Mouse (Mus musculus) embryonic facial prominence, embryonic 14.5 days (tissue): ENCODE data around the gene Mapkapk3. TPM values are rescaled to one million over a fixed set of nuclear protein-coding genes. Genes with fewer than 3 reads are reported as not detected.

Experiments used
- ATAC-seq: fragments of 200-750 bp; cut with Nextera tagmentation; 2 replicates; pipeline ENCODE4 v1.8.0; 2017; ENCODE audit warnings: low read depth, moderate number of reproducible peaks, moderate TSS enrichment
- DNase-seq: peaks from one replicate; pipeline ENCODE4 v3.0.0-alpha.2; 2015; ENCODE audit warnings: low spot score
- H3K27ac ChIP-seq: fragments of 300-500 bp; sonication (generic); replicated peaks from 2 replicates; pipeline ENCODE4 v1.5.1; 2014; ENCODE audit warnings: low read depth, mild to moderate bottlenecking, low read length, moderate library complexity
- H3K27me3 ChIP-seq: fragments of 300-500 bp; sonication (generic); replicated peaks from 2 replicates; pipeline ENCODE4 v1.6.1; 2014; ENCODE audit warnings: low read length; ENCODE audit not compliant: control insufficient read depth, insufficient read depth
- H3K36me3 ChIP-seq: fragments of 300-500 bp; sonication (generic); 2 replicates; pipeline ENCODE4 v1.6.1; 2014; ENCODE audit warnings: low read length, mixed read lengths; ENCODE audit not compliant: control insufficient read depth, insufficient read depth
- H3K4me1 ChIP-seq: fragments of 300-500 bp; sonication (generic); 2 replicates; pipeline ENCODE4 v1.6.1; 2014; ENCODE audit warnings: antibody characterized with exemption, low read length; ENCODE audit not compliant: control insufficient read depth, insufficient read depth
- H3K4me2 ChIP-seq: fragments of 300-500 bp; sonication (generic); 2 replicates; pipeline ENCODE4 v1.6.1; 2014; ENCODE audit warnings: low read depth, mild to moderate bottlenecking, low read length, moderate library complexity, mixed read lengths
- H3K4me3 ChIP-seq: fragments of 300-500 bp; sonication (generic); 2 replicates; pipeline ENCODE4 v1.5.1; 2014; ENCODE audit warnings: low read depth, mild to moderate bottlenecking, low read length
- H3K9ac ChIP-seq: fragments of 300-500 bp; sonication (generic); 2 replicates; pipeline ENCODE4 v1.6.1; 2014; ENCODE audit warnings: low read depth, mild to moderate bottlenecking, low read length, moderate library complexity, mixed read lengths
- H3K9me3 ChIP-seq: fragments of 300-500 bp; sonication (generic); 2 replicates; pipeline ENCODE4 v1.6.1; 2016; ENCODE audit warnings: low read length; ENCODE audit not compliant: control insufficient read depth
- WGBS: fragments of 180-500 bp; shearing (Covaris S2); extraction: QIAGEN DNeasy Blood & Tissue Kit; methylation state at CpG from one replicate; pipeline ENCODE4 v1.1.7; 2014; 5-methylcytosine and 5-hydroxymethylcytosine counted together
- polyA plus RNA-seq: library from polyadenylated mRNA; unstranded; fragments of >200 nt; fragmentation: Nextera tagmentation; extraction: Ambion mirVana; gene quantifications from 2 replicates; pipeline ENCODE4 v1.2.1, GENCODE M21; 2014

Mapkapk3 gene
- polyA plus RNA-seq, 1 experiment from 2014 or later = 10.1 TPM

DNA sequence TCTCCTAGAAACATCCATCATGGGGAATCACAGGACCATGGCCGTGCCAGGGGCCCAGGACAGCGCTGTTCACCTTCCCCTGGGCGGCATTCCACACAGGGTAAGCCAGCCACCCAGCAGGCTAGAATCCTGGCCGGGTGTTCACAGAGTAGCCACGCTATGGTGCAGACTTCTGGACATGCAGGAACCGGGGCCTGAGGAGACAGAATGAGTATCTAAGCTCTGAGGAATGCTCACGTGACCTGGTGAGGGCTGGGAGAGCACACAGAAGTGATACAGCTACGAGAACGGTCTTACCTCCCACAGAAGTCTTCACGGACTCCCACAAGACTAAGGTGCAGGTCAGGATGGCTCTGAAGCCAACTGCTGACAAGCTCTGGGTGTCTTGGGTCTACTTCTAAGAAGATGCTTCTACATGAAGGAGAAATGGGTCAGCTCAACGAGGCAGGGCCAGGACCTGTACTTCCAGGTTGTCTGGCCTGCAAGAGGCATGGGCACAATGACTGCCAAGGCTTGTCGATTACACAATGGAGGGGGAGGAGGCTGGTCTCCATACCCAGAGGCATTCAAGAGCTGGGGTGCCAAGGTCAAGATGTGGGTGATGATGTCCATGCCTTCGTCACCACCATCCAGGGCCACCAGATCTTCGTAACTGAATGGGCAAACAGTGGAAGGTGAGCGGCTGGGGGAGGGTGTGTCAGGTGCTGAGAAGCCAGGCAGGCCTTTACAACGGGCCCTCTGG lies 38.4 kb upstream of the Mapkapk3 start:
- Histone ChIP-seq H3K4me3 (no peak overlapping the region), H3K4me2 (no peak overlapping the region), H3K27ac (no peak overlapping the region), H3K9me3 (no peaks in the 10 kb centered on the region), H3K4me1 (no peaks in the 10 kb centered on the region), H3K36me3 (peaks cover 10% of the 10 kb centered on the region; the same call in 1 of the 2 replicates), H3K9ac (no peak overlapping the region), H3K27me3 (no peaks in the 10 kb centered on the region)
- DNase-seq = no peak
- ATAC-seq = no peak
- 85% methylated on average over 16 of the region's 16 CpGs for WGBS

DNA sequence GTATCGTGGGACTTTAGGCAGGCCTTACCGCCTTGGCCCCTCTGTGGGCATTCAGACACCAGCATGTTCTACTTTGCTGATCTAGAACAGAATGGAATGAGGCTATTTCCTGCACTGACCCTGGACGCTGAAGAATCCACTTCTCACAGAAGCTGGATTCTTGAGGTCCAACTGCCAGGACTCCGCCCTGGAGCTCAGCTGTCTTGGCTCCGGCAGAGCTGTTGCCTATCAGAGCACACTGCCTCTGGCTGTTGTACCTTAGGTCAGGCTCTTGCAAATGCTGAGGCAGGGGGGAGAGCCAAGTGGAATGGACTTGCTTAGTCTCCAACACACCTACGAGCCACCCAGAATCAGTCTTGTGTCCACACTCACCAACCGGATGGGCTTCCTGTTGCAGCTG lies 36.2 kb upstream of the Mapkapk3 start:
- no peak for ATAC-seq
- H3K9ac ChIP-seq = no peak overlapping the region

GRCm38 (mm10) chr9:107324799-107325561 lies 35.3 kb upstream of the Mapkapk3 start:
- DNase-seq = no peak
- Histone ChIP-seq H3K9me3 (no peaks in the 10 kb centered on the region), H3K4me3 (no peak overlapping the region), H3K27me3 (no peaks in the 10 kb centered on the region), H3K9ac (no peak overlapping the region), H3K4me1 (no peaks in the 10 kb centered on the region), H3K27ac (no peak overlapping the region), H3K4me2 (no peak overlapping the region), H3K36me3 (peaks cover 7% of the 10 kb centered on the region; the same call in 1 of the 2 replicates)
- 55% methylated on average over 4 of the region's 4 CpGs for WGBS
- no peak for ATAC-seq

More for the DNA sequence above, 36.2 kb upstream of the Mapkapk3 start:
- 74% methylated on average over 7 of the region's 7 CpGs for WGBS
- H3K4me3 ChIP-seq = no peak overlapping the region
- no peak overlapping the region for H3K27ac ChIP-seq
- H3K36me3 ChIP-seq = peaks cover 7% of the 10 kb centered on the region; the same call in 1 of the 2 replicates
- no peaks in the 10 kb centered on the region for H3K27me3 ChIP-seq
- H3K4me2 ChIP-seq = no peak overlapping the region
- no peaks in the 10 kb centered on the region for H3K4me1 ChIP-seq
- H3K9me3 ChIP-seq = no peaks in the 10 kb centered on the region
- DNase-seq = no peak

DNA sequence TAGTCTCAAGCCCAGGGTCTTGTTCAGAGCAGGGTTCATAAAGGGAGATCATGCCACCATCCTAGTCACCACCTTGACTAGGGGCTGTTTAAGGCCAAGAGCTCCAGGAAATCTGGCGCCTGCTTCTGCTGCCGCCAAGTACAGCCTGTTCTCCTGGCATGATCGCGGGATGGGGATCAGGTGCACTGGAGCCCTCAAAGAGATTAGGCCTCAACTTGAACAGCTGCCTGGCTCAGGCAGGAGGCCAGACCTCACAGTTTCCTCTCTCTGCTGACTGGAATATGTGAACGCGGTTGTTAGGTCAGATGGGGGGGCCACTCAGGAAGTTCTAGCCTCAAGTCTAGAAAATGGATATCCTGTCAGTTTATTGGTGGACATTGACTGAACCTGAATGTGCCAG lies 33.9 kb upstream of the Mapkapk3 start:
- no peaks in the 10 kb centered on the region for H3K9me3 ChIP-seq
- no peak overlapping the region for H3K27ac ChIP-seq
- no peaks in the 10 kb centered on the region for H3K27me3 ChIP-seq
- no peak overlapping the region for H3K4me2 ChIP-seq
- ATAC-seq = 0 out of 2 replicates have a peak, but pooled peaks have one; percentile 15
- H3K4me3 ChIP-seq = no peak overlapping the region
- peak; percentile 72 for DNase-seq
- H3K4me1 ChIP-seq = no peaks in the 10 kb centered on the region
- peaks cover 7% of the 10 kb centered on the region; the same call in 1 of the 2 replicates for H3K36me3 ChIP-seq
- WGBS = 57% methylated on average over 6 of the region's 6 CpGs
- H3K9ac ChIP-seq = no peak overlapping the region

- Histone ChIP-seq H3K4me3 (no peak overlapping the region), H3K36me3 (peaks cover 3% of the 10 kb centered on the region; the same call in 1 of the 2 replicates), H3K4me1 (no peaks in the 10 kb centered on the region), H3K27me3 (no peaks in the 10 kb centered on the region), H3K9me3 (no peaks in the 10 kb centered on the region), H3K9ac (no peak overlapping the region), H3K27ac (no peak overlapping the region), H3K4me2 (no peak overlapping the region)
- ATAC-seq = 0 out of 2 replicates have a peak, but pooled peaks have one; percentile 9
- WGBS = 64% methylated on average over 8 of the region's 8 CpGs
- no peak for DNase-seq
Measured at GRCm38 (mm10) chr9:107322461-107323050, 32.9 kb upstream of the Mapkapk3 start.

GRCm38 (mm10) chr9:107315791-107316190 lies 26.1 kb upstream of the Mapkapk3 start:
- 67% methylated on average over 2 of the region's 2 CpGs for WGBS
- ATAC-seq (no peak), DNase-seq (no peak)
- H3K9ac ChIP-seq = no peak overlapping the region
- no peak overlapping the region for H3K4me2 ChIP-seq
- no peaks in the 10 kb centered on the region for H3K27me3 ChIP-seq
- H3K4me1 ChIP-seq = no peaks in the 10 kb centered on the region
- H3K36me3 ChIP-seq = no peaks in the 10 kb centered on the region
- no peak overlapping the region for H3K27ac ChIP-seq
- no peaks in the 10 kb centered on the region for H3K9me3 ChIP-seq
- no peak overlapping the region for H3K4me3 ChIP-seq

- no peak overlapping the region for H3K4me3 ChIP-seq
- ATAC-seq (no peak), DNase-seq (no peak)
- no peaks in the 10 kb centered on the region for H3K9me3 ChIP-seq
- H3K4me1 ChIP-seq = no peaks in the 10 kb centered on the region
- no peak overlapping the region for H3K27ac ChIP-seq
- H3K27me3 ChIP-seq = no peaks in the 10 kb centered on the region
- WGBS = 80% methylated on average over 3 of the region's 3 CpGs
- no peak overlapping the region for H3K9ac ChIP-seq
- H3K36me3 ChIP-seq = no peaks in the 10 kb centered on the region
- H3K4me2 ChIP-seq = no peak overlapping the region
Measured at GRCm38 (mm10) chr9:107313926-107314325, 24.2 kb upstream of the Mapkapk3 start.

- WGBS = 65% methylated on average over 10 of the region's 10 CpGs
- no peaks in the 10 kb centered on the region for H3K36me3 ChIP-seq
- no peak for ATAC-seq
- H3K4me3 ChIP-seq = no peak overlapping the region
- no peaks in the 10 kb centered on the region for H3K27me3 ChIP-seq
- DNase-seq = no peak
- no peak overlapping the region for H3K4me2 ChIP-seq
- no peak overlapping the region for H3K27ac ChIP-seq
- H3K4me1 ChIP-seq = no peaks in the 10 kb centered on the region
- no peaks in the 10 kb centered on the region for H3K9me3 ChIP-seq
- H3K9ac ChIP-seq = no peak overlapping the region
Measured at GRCm38 (mm10) chr9:107312811-107313584, 23.3 kb upstream of the Mapkapk3 start.
